Mouse (Mus musculus) testis, adult 2 months (tissue): ENCODE measurements around the gene Rgs9.

ENCODE experiments used
- CTCF ChIP-seq: fragments of 200-500 bp; IDR thresholded peaks from 2 replicates; pipeline ENCODE4 v1.5.1; 2012; ENCODE audit warnings: low read depth, mild to moderate bottlenecking, inconsistent platforms, low read length, moderate library complexity; ENCODE audit not compliant: control insufficient read depth, insufficient read depth, insufficient replicate concordance
- POLR2A ChIP-seq: fragments of 200-500 bp; IDR thresholded peaks from 2 replicates; pipeline ENCODE4 v1.6.1; 2012; ENCODE audit warnings: low read depth, mild to moderate bottlenecking, inconsistent platforms, low read length, moderate library complexity; ENCODE audit not compliant: control insufficient read depth

DNA sequence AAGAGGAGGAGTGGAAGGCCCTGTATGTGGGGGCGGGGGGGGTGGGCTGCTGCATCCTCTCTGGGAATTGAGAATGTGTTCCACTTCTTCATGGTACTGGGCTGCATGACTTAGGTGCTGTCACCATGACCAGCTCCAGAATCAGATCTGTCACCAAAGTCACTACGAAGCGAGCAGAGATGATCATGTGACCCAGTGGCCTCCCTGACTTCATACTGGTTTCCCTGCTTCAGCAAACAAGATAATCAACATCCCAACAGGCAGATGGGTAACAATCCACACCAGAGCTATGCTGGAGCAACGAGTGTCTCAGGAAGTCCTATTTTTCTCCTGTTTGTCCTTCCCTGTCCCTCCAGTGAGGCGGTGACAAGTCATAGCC lies 28.7 kb downstream of the Rgs9 start:
- TF ChIP-seq POLR2A: no peak
- no peak for TF ChIP-seq CTCF
